Mouse (Mus musculus): ENCODE data around the gene Epha10. TPM values are rescaled to one million over a fixed set of nuclear protein-coding genes. Genes with fewer than 3 reads are reported as not detected.

Epha10 gene
- polyA plus RNA-seq (2012; rRNA removed) = not detected in 2 replicates

DNA sequence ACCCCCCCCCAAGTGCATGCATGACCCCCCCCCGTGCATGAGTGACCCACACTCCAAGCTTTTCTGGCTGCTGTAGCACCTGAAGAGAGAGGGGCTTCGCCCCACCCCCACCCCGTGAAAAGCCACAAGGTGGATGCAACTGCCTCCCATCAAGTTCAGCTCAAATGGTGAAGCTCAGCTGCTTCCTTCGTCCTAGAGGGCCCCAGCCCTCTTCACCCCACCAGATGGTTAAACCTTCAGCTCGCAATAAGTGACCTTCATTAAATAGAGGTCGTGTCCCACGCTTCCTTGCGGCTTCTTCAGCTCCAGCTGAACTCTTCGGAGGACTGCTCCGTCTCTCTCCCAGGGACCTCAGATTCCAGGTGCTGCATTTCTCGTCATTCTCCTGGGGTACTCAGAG is at the start of gene Epha10:
Gene Epha10 (plus strand): TSS at position 301 of the 400 bp plus-strand sequence.

DNA sequence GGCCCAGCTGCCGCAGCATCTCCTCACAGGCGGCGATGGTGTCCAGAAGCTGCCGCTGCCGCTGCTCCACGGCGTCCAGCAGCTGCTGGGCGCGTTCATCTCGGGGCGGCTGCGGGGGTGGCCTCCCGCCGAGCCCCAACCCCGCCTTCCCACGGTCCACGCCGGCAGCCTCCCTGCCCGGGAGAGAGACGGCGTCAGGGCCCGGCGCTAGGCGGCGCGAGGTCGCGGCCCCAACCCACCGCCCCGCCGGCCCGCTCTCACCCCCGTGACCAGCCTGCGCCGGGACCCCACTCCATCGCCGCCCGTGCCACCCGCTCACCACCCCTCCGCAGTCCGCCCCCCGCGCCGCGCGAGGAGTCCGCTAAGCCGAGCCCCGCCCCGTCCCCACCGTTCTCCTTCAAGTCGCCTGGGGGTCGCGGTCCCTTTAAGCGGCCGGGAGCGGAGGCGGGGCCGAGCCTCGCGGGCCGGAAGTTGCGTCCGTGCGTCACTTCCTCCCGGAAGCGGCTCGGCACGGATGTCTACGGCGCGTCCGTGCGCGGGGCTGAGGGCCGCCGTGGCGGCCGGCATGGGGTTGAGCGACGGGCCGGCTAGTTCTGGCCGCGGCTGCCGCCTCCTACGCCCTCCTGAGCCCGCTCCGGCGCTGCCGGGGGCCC is 30.3 kb upstream of the Epha10 start, which contains the start of gene Yrdc:
Gene Yrdc (plus strand): TSS at position 419 of the 653 bp plus-strand sequence.

DNA sequence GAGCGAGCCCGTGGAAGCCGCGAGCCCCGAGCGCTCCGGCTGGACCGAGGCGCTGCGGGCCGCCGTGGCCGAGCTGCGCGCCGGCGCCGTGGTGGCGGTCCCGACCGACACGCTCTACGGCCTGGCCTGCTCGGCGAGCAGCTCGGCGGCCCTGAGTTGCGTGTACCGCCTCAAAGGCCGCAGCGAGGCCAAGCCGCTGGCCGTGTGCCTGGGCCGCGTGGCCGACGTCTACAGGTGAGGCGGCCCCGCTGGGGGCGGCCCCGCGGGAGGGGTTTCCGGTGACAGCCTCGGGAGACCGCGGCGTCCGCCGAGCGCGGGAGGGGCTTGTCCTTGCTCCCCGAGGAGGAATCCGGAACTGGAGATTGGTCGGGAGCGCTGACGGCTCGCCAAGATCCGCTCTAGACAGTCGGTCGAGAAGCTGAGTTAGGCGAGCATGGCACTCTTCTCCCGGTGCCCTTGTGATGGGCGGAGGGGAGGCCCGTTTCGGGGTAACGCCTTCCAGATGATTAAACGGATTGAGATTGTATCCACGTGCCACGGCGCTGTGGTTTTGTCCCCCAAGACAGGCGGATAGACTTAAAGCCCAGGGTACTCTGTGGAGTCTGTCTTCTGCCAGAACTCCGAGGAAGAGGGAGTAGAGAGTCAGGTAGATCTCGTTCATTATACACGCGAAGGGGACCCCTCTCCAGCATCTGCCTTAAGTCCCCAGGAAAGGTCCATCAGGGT is 29.6 kb upstream of the Epha10 start, which contains the start of gene 1110065P20Rik:
Gene 1110065P20Rik (minus strand): TSS at position 264 of the 726 bp plus-strand sequence.

DNA sequence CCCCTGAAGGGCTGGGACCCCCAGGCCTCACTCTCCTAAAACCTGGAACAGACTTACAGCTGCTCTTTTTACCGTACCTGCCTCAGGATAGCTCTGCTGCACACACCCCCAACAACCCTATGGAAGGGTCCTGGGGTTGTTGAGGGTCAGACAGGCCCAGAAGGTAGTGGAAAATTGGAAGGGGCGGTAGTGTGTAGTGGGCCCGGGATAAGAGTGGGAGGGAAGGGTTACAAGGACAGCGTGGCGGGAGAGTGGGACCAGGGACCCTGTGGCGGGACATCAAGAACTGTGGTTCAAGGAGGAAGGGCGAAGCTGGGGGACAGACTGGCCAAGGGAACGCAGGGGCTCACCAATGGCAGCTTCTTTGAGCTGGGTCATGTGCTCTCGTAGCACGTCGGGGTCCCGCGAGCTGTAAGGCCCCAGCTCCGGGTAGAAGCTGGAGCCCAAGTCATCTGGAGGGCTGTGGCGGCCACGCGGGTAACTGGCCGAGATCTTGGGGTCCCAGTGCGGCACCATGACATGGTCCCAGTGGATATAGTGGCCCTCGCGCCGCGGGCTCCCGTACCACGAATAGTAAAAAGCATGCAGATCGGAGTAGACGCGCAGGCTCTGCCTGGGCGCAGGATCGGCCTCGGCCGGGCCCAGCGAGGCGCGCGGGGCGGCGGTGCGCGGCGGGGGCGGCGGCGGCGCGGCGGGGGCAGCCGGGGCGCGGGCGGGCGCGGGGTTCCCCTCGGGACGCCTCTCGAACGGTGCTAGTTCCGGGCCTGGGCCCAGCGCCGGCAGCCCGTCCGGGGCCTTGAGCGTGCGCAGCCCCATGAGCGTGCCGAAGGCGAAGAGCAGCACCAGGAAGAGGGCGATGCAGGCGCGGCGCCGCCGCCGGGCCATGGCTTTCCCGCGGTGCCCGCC is 19.2 kb upstream of the Epha10 start, which contains the start of gene Maneal:
Gene Maneal (minus strand): TSS at position 889 of the 906 bp plus-strand sequence.

DNA sequence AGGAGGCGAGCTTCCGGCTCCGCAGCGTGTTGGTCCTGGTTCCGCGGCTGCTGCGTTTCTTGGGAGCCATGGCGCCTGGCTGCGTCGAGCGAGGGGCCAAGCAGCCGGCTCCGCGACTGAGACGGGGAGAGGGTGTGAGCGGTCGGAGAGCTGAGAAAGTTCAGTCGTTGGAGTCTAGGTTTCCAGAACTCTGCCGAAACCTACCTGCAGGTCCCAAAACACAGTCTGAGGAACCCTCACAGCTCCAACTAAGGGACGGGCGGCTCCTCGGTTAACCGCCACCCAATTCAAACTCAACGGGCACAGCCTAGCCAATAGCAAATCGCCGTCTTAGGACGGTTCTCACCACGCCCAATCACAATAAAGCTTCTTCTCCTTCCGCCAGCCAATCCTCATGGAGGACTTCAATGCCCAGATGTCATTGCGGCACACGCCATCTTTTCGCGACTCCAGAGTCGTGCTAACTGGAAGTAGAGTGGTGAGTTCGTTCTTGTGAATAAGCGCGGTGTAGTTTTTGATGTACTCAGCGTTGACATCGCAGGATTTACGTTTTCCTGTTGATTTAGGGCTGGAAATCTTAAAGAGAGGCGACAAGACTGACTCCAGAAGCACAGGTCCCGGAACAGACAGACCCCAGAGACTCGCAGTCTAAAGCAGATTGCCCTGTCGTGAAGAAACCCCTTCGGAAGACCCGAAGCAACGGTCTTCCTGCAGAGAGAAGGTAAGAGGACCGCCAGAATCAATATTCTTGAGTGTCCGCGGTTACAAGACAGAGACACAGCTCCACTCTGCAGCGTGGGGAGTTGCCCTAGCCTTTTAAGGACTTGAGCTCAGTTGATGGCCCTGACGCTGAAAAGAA is 56.1 kb downstream of the Epha10 start, which contains the start of gene 9930104L06Rik:
Gene 9930104L06Rik (plus strand): TSS at position 436 of the 859 bp plus-strand sequence.

DNA sequence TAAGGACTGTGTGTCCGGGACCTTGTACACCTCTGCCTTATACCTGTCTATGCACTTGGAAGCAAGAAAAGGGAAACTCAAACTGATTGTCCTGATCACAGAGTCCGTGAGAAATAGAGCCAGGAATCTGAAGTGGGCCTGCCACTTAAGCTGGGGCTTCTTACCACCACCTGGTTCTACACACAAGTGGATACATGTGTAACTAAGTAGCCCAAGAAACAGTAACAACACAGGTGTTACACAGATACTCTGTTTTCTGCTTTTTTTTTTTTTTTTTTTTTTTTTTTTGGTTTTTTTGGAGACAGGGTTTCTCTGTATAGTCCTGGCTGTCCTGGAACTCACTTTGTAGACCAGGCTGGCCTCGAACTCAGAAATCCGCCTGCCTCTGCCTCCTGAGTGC is 58.5 kb downstream of the Epha10 start, which contains the start of gene Cdca8:
Gene Cdca8 (minus strand): TSS at position 101 of the 400 bp plus-strand sequence.

Other genes starting within 250 kb of the Epha10 start
- not detected in 2 replicates for gene Pou3f1, start 224.1 kb upstream of the Epha10 start, polyA plus RNA-seq (2012; rRNA removed)
- gene Utp11, start 187.3 kb upstream of the Epha10 start, polyA plus RNA-seq (2012; rRNA removed) = 13.6 and 14.1 TPM in 2 replicates
- gene Fhl3, start 180.2 kb upstream of the Epha10 start, polyA plus RNA-seq (2012; rRNA removed) = 2.8 and 3.4 TPM in 2 replicates
- gene Sf3a3, start 166.1 kb upstream of the Epha10 start, polyA plus RNA-seq (2012; rRNA removed) = 25.6 and 27.2 TPM in 2 replicates
- 22.5 and 25.6 TPM in 2 replicates for gene Inpp5b, start 139.0 kb upstream of the Epha10 start, polyA plus RNA-seq (2012; rRNA removed)
- gene Mtf1, start 78.8 kb upstream of the Epha10 start, polyA plus RNA-seq (2012; rRNA removed) = 4.7 and 4.8 TPM in 2 replicates
- 18.8 and 20.6 TPM in 2 replicates for gene Yrdc, start 30.2 kb upstream of the Epha10 start, polyA plus RNA-seq (2012; rRNA removed)
- 12.8 and 14.5 TPM in 2 replicates for gene 1110065P20Rik, start 29.7 kb upstream of the Epha10 start, polyA plus RNA-seq (2012; rRNA removed)
- gene Maneal, start 18.7 kb upstream of the Epha10 start, polyA plus RNA-seq (2012; rRNA removed) = 0.01 and 0.02 TPM in 2 replicates
- 4.1 and 5.5 TPM in 2 replicates for gene 9930104L06Rik, start 56.1 kb downstream of the Epha10 start, polyA plus RNA-seq (2012; rRNA removed)
- 34.6 and 37.1 TPM in 2 replicates for gene Cdca8, start 58.4 kb downstream of the Epha10 start, polyA plus RNA-seq (2012; rRNA removed)
- 1.7 and 2.2 TPM in 2 replicates for gene Rspo1, start 105.5 kb downstream of the Epha10 start, polyA plus RNA-seq (2012; rRNA removed)
- gene Gnl2, start 135.7 kb downstream of the Epha10 start, polyA plus RNA-seq (2012; rRNA removed) = 21.8 and 26.2 TPM in 2 replicates
- gene Dnali1, start 184.8 kb downstream of the Epha10 start, polyA plus RNA-seq (2012; rRNA removed) = 0.04 TPM in 1 of 2 replicates, not detected in the other
- 7.1 and 7.5 TPM in 2 replicates for gene Snip1, start 185.8 kb downstream of the Epha10 start, polyA plus RNA-seq (2012; rRNA removed)
- 8.4 and 10.1 TPM in 2 replicates for gene Meaf6, start 204.2 kb downstream of the Epha10 start, polyA plus RNA-seq (2012; rRNA removed)
- gene Zc3h12a, start 246.9 kb downstream of the Epha10 start, polyA plus RNA-seq (2012; rRNA removed) = 1.6 TPM in 2 replicates